Mouse (Mus musculus): ENCODE measurements around the gene Rhbdd2.
"Not testable (repeated sequence)": the region's sequence is repeated elsewhere in the genome, so short reads cannot be mapped to it uniquely, and the experiment has no call there.

- not testable (repeated sequence) for TF ChIP-seq CTCF (IDR thresholded peaks at IDR 0.05; ENCODE audit: low read depth); EP300 (optimal IDR thresholded peaks at IDR 0.05)
These were observed 12.7 kb upstream of the Rhbdd2 start for GRCm38 (mm10) chr5:135619741-135620140.

All from stomach, postnatal 0 days (tissue).